Comparison of ENCODE assay signal across 9 mouse cellular contexts in genomic region chr5:113643107-113643848, GRCm38 (mm10). TPM values are rescaled to one million over a fixed set of nuclear protein-coding genes. Genes with fewer than 3 reads are reported as not detected.
DNase-seq lines count a peak whose midpoint lies in the region; ATAC-seq lines count a peak whose summit lies in the region.
"Had no signal": no experiment of that assay in that cellular context is flagged by ENCODE, and none has a peak within 500 bp of the region (broad histone marks: within the 10 kb centered on the region; RNA-seq: fewer than 3 reads in every experiment).

No protein-coding gene starts in this region.

- peak overlapping the region; percentile 20; the same call in 1 of the 2 replicates for H3K4me3 ChIP-seq in heart, embryonic 13.5 days
- 0 out of 2 replicates have a peak overlapping the region, but pooled peaks have one; percentile 14 for H3K4me3 ChIP-seq in forebrain, embryonic 13.5 days

- ATAC-seq in heart, embryonic 13.5 days (ENCODE audit: extremely low read depth, insufficient number of reproducible peaks, low FRiP score, low TSS enrichment), result peak; percentile 67; the same call in 1 of the 2 replicates
- peak; percentile 95 for ATAC-seq in forebrain, embryonic 13.5 days

- H3K4me1 ChIP-seq in heart, embryonic 13.5 days, result peaks cover 16% of the 10 kb centered on the region
- H3K4me1 ChIP-seq in forebrain, embryonic 13.5 days, result peaks cover 5% of the 10 kb centered on the region; the same call in 1 of the 2 replicates

- H3K36me3 ChIP-seq in heart, embryonic 13.5 days, result no peaks in the 10 kb centered on the region
- no peaks in the 10 kb centered on the region for H3K36me3 ChIP-seq in forebrain, embryonic 13.5 days (ENCODE audit: poor library complexity, severe bottlenecking)
- H3K36me3 ChIP-seq: G1E had no signal

- H3K9me3 ChIP-seq in heart, embryonic 13.5 days, result no peaks in the 10 kb centered on the region
- H3K9me3 ChIP-seq in forebrain, embryonic 13.5 days (replicated peaks), result no peaks in the 10 kb centered on the region

- H3K4me2 ChIP-seq in heart, embryonic 13.5 days, result peak overlapping the region; percentile 48
- H3K4me2 ChIP-seq in forebrain, embryonic 13.5 days, result peak overlapping the region; percentile 49

- H3K9ac ChIP-seq in heart, embryonic 13.5 days, result no peak overlapping the region
- no peak overlapping the region for H3K9ac ChIP-seq in forebrain, embryonic 13.5 days

- H3K27ac ChIP-seq in heart, embryonic 13.5 days (replicated peaks), result no peak overlapping the region
- no peak overlapping the region for H3K27ac ChIP-seq in forebrain, embryonic 13.5 days

- intact Hi-C loops in heart, postnatal 36 days (cut with DNase I), result no loop called here

- H3K27me3 ChIP-seq in heart, embryonic 13.5 days (replicated peaks), result peaks cover 79% of the 10 kb centered on the region
- H3K27me3 ChIP-seq in forebrain, embryonic 13.5 days, result no peaks in the 10 kb centered on the region

- WGBS in heart, embryonic 13.5 days, result 32% methylated on average over 18 of the region's 18 CpGs
- 41% methylated on average over 18 of the region's 18 CpGs for WGBS in forebrain, embryonic 13.5 days

- DNase-seq in heart, postnatal 36 days, result no peak
- DNase-seq in brain, adult 2 months (ENCODE audit: low read depth, low spot score), result peak; percentile 94
- DNase-seq in left cerebral cortex, adult 9 months (ENCODE audit: low spot score in 2 of 2), result peak; percentile 57 to 61
- DNase-seq in naive thymus-derived CD4-positive, alpha-beta T cell, adult 2 months (ENCODE audit: low read depth), result peak; percentile 8
- peak; percentile 54 for DNase-seq in thymus, postnatal 4 days
- no peak for DNase-seq in urinary bladder, postnatal 10 days (ENCODE audit: low spot score)

RNA-seq across cellular contexts. Expression of gene Cmklr1, which starts 6.9 kb away (rescaled TPM):
- 1.8 and 2.8 TPM in 2 replicates for polyA plus RNA-seq in heart, embryonic 13.5 days (2015; fragmentation: Nextera tagmentation; extraction: Ambion mirVana)
- total RNA-seq in heart, postnatal 36 days (2021), result 10 to 100 TPM; 23.7 to 35.7 TPM
- 1.1 and 1.3 TPM in 2 replicates for polyA plus RNA-seq in forebrain, embryonic 13.5 days (2015; fragmentation: Nextera tagmentation; extraction: Ambion mirVana)
- polyA plus RNA-seq: G1E had no signal

Comparison
In these comparisons a context has a peak if more than half of its experiments do, and no peak if none do; other contexts are left out.
1. DNase-seq: peak in brain, adult 2 months (single experiment), left cerebral cortex, adult 9 months (2 of 2), naive thymus-derived CD4-positive, alpha-beta T cell, adult 2 months (single experiment) and thymus, postnatal 4 days (single experiment); none in heart, postnatal 36 days (0 of 2) and urinary bladder, postnatal 10 days (single experiment).